Mouse (Mus musculus) heart, embryonic 14.5 days (tissue): ENCODE data around the gene Rapgefl1. TPM values are rescaled to one million over a fixed set of nuclear protein-coding genes. Genes with fewer than 3 reads are reported as not detected.
A peak's percentile ranks its signal among the peaks of the same experiment; 100 is the strongest.

ENCODE experiments used
- ATAC-seq: fragments of 200-750 bp; cut with Nextera tagmentation; 2 replicates; pipeline ENCODE4 v1.8.0; 2017; ENCODE audit warnings: low read depth, moderate TSS enrichment; ENCODE audit not compliant: insufficient number of reproducible peaks, insufficient read depth, low FRiP score
- H3K27ac ChIP-seq, 2 experiments: fragments of 200-500 bp in 1 of 2; fragments of 300-500 bp in 1 of 2; sonication (generic) in 1 of 2; replicated peaks in 1 of 2; 2 replicates each; pipeline ENCODE4 v1.5.1; 2012 to 2014; ENCODE audit warnings: low read depth in 2 of 2, low read length in 2 of 2, control low read depth in 1 of 2, mild to moderate bottlenecking in 1 of 2, mixed read lengths in 1 of 2; ENCODE audit not compliant: control insufficient read depth in 1 of 2, insufficient read depth in 1 of 2
- H3K27me3 ChIP-seq: fragments of 300-500 bp; sonication (generic); 2 replicates; pipeline ENCODE4 v1.6.1; 2014; ENCODE audit warnings: mild to moderate bottlenecking, low read length, control low read depth; ENCODE audit not compliant: control insufficient read depth, insufficient read depth
- H3K36me3 ChIP-seq: fragments of 300-500 bp; sonication (generic); 2 replicates; pipeline ENCODE4 v1.6.1; 2014; ENCODE audit warnings: mild to moderate bottlenecking, control low read depth, low read length, mixed read lengths; ENCODE audit not compliant: control insufficient read depth, insufficient read depth
- H3K4me1 ChIP-seq, 2 experiments: fragments of 200-500 bp in 1 of 2; fragments of 300-500 bp in 1 of 2; sonication (generic) in 1 of 2; 2 replicates each; pipeline ENCODE4 v1.6.1; 2012 to 2014; ENCODE audit warnings: low read length in 2 of 2, control low read depth in 1 of 2, mixed read lengths in 1 of 2; ENCODE audit not compliant: control insufficient read depth in 2 of 2, insufficient read depth in 2 of 2
- H3K4me2 ChIP-seq: fragments of 300-500 bp; sonication (generic); 2 replicates; pipeline ENCODE4 v1.6.1; 2014; ENCODE audit warnings: mild to moderate bottlenecking, low read length
- H3K4me3 ChIP-seq, 2 experiments: fragments of 200-500 bp in 1 of 2; fragments of 300-500 bp in 1 of 2; sonication (generic) in 1 of 2; 2 replicates each; pipeline ENCODE4 v1.5.1; 2012 to 2014; ENCODE audit warnings: low read length in 2 of 2, mild to moderate bottlenecking in 2 of 2, control low read depth in 1 of 2, low read depth in 1 of 2, moderate library complexity in 1 of 2; ENCODE audit not compliant: control insufficient read depth in 1 of 2, insufficient read depth in 1 of 2
- H3K9ac ChIP-seq: fragments of 300-500 bp; sonication (generic); 2 replicates; pipeline ENCODE4 v1.6.1; 2014; ENCODE audit warnings: mild to moderate bottlenecking, low read length
- H3K9me3 ChIP-seq: fragments of 300-500 bp; sonication (generic); 2 replicates; pipeline ENCODE4 v1.6.1; 2016; ENCODE audit warnings: low read length, control low read depth; ENCODE audit not compliant: control insufficient read depth
- WGBS: fragments of 180-500 bp; shearing (Covaris S2); extraction: QIAGEN DNeasy Blood & Tissue Kit; methylation state at CpG from one replicate; pipeline ENCODE4 v1.1.7; 2014; 5-methylcytosine and 5-hydroxymethylcytosine counted together
- polyA plus RNA-seq: library from polyadenylated mRNA; unstranded; fragments of >200 nt; fragmentation: Nextera tagmentation; extraction: Ambion mirVana; gene quantifications from 2 replicates; pipeline ENCODE4 v1.2.1, GENCODE M21; 2014

The Rapgefl1 gene
- polyA plus RNA-seq, 1 experiment from 2014 or later: 0.95 TPM

DNA sequence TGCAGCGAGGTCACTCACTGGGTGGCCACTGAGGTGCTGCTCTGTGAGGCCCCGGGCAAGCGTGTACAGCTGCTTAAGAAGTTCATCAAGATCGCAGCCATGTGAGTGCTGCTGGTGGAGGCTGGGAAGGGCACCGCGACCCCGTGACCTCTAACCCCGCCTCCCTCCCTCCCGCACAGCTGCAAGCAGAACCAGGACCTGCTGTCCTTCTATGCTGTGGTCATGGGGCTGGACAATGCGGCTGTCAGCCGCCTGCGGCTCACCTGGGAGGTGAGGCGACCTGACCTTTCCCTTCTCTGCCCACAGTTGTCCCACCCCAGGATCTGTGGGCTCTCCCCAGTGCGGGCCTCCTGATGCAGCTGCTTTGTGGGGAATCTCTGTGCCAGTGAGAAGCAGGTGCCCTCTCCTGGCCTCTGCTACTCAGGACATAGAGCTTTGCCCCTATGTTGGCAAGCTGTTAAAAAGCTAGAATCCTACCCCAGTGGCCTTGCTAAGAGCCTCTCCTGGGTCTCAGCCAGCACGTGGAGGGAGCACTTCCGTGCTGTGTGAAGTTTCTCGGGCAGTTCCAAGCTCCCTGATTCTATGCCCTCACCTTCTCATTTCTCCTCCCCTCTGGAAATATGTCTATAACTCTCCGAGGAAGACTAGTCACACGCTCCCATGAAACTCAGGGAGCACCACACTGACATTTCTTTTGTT, 12.8 kb downstream of the Rapgefl1 start:
- Histone ChIP-seq H3K27ac (no peak overlapping the region), H3K4me3 (no peak overlapping the region), H3K9ac (peak overlapping the region; percentile 44; the same call in 1 of the 2 replicates), H3K4me1 (peaks cover 4 to 15% of the 10 kb centered on the region in 2 experiments), H3K27me3 (no peaks in the 10 kb centered on the region), H3K4me2 (peak overlapping the region; percentile 39), H3K9me3 (no peaks in the 10 kb centered on the region), H3K36me3 (no peaks in the 10 kb centered on the region)
- no peak for ATAC-seq
- WGBS: 18% methylated on average over 19 of the region's 19 CpGs

DNA sequence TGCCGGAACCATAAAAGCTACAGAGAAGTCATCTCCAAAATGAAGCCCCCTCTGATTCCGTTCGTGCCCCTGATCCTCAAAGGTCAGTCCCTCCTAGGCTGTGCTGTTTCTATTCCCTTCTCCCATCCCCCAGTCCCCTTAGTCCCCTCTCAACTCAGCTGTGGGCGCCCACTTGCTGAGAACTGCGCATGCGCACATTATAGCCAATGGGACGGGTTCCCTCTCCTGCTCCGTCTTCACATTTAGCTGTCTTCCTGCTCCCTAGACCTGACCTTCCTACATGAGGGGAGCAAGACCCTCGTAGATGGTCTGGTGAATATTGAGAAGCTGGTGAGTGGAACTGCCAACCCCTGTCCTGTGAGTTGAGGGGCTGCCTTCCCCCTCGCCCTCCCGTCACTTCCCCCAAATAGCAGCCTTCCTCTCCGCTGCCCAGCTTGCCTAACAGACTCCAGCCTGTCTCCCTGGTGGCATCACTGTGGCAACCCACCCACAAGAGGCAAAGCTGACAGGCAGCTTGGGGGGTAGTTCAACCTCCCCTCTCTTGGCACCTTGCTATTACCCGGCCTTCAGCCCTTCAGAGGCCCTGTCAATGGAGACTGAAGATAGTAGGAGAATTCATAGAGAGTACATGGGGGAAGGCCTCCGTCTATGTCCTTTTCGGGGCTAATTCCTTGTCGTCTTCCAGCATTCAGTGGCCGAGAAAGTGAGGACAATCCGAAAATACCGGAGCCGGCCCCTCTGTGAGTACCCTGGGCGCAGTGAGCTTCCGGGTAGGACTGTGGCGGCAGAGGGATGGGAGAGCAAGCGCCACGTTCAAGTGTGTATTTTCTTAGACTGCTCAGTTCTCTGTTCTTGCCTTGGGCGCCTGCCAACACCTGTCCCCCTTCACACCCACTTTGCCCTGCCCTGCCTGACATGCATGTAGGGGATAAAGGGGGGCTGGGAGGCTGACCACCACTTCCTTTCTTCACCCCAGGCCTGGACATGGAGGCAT, 13.8 kb downstream of the Rapgefl1 start:
- H3K9me3 ChIP-seq: no peaks in the 10 kb centered on the region
- no peaks in the 10 kb centered on the region for H3K36me3 ChIP-seq
- H3K4me2 ChIP-seq: 0 out of 2 replicates have a peak overlapping the region, but pooled peaks have one; percentile 39
- H3K9ac ChIP-seq: peak overlapping the region; percentile 25; the same call in 1 of the 2 replicates
- WGBS: 67% methylated on average over 26 of the region's 26 CpGs
- no peak overlapping the region for H3K27ac ChIP-seq
- ATAC-seq: no peak
- H3K27me3 ChIP-seq: no peaks in the 10 kb centered on the region
- H3K4me3 ChIP-seq: no peak overlapping the region
- peaks cover 4 to 15% of the 10 kb centered on the region in 2 experiments for H3K4me1 ChIP-seq

- Histone ChIP-seq H3K4me2 (no peak overlapping the region), H3K27ac (no peak overlapping the region), H3K4me3 (no peak overlapping the region), H3K4me1 (peaks cover 3 to 16% of the 10 kb centered on the region in 2 experiments), H3K9ac (no peak overlapping the region), H3K27me3 (no peaks in the 10 kb centered on the region), H3K9me3 (no peaks in the 10 kb centered on the region), H3K36me3 (no peaks in the 10 kb centered on the region)
- WGBS: 90% methylated on average over 8 of the region's 8 CpGs
- no peak for ATAC-seq
These were observed 17.5 kb downstream of the Rapgefl1 start for GRCm38 (mm10) chr11:98854116-98854515.

GRCm38 (mm10) chr11:98854659-98855058, 18.1 kb downstream of the Rapgefl1 start:
- no peaks in the 10 kb centered on the region for H3K9me3 ChIP-seq
- ATAC-seq: no peak
- H3K9ac ChIP-seq: no peak overlapping the region
- no peaks in the 10 kb centered on the region for H3K27me3 ChIP-seq
- H3K36me3 ChIP-seq: no peaks in the 10 kb centered on the region
- H3K4me1 ChIP-seq: peaks cover 0 to 10% of the 10 kb centered on the region in 2 experiments; a peak in 1 of 4 replicates
- no peak overlapping the region for H3K27ac ChIP-seq
- 88% methylated on average over 2 of the region's 2 CpGs for WGBS
- H3K4me3 ChIP-seq: no peak overlapping the region
- no peak overlapping the region for H3K4me2 ChIP-seq

DNA sequence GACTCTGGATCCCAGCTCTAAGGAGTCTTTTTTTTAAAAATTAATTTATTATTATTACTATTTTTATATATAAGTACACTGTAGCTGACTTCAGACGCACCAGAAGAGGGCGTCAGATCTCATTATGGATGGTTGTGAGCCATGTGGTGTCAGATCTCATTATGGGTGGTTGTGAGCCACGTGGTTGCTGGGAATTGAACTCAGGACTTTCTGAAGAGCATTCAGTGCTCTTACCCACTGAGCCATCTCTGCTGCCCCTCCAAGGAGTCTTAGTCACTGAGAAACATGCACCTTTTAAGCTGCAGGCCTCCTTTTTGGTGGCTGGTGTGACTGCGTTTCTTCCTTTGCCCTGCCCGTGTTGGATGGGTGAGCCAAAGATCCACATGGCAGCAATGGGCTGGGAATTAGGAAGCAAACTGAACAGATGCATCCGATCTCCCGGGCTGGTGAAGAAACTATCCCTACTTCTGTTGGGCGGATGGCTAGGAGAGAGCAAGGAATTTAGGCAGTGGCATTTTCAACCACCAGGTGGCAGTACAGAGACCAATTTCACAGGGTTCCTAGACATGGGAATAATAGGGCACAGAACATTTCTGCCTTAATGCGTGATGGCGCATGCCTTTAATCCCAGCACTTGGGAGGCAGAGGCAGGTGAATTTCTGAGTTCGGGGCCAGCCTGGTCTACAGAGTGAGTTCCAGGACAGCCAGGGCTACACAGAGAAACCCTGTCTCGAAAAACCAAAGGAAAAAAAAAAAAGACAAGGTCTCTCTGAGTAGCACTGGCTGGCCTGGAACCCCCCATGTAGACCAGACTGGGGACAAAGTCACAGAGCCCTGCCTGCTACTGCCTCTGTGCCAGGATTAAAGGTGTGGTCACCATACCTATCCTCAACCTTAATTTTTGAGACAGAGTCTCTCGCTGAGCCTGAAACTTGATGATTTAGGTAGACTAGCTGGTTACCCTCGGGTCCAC, 22.5 kb downstream of the Rapgefl1 start:
- H3K27ac ChIP-seq: no peak overlapping the region

GRCm38 (mm10) chr11:98863028-98863750, 26.6 kb downstream of the Rapgefl1 start, which contains the start of gene Wipf2:
Wipf2 (plus strand) TSS chr11:98863638.
- Histone ChIP-seq H3K4me2 (peak within 1 kb of the TSS; percentile 84), H3K36me3 (peaks cover 23% of the 10 kb centered on the region), H3K9me3 (no peaks in the 10 kb centered on the region), H3K27me3 (no peaks in the 10 kb centered on the region), H3K27ac (peak within 1 kb of the TSS; percentile 86 to 91), H3K9ac (peak within 1 kb of the TSS; percentile 86), H3K4me1 (peaks cover 2 to 9% of the 10 kb centered on the region in 2 experiments; a peak in 3 of 4 replicates), H3K4me3 (peak within 1 kb of the TSS; percentile 72 to 94)
- peak; percentile 89 for ATAC-seq
- WGBS: 7% methylated on average over 37 of the region's 41 CpGs

More for the DNA sequence above, 22.5 kb downstream of the Rapgefl1 start:
- H3K27me3 ChIP-seq: no peaks in the 10 kb centered on the region
- H3K9ac ChIP-seq: no peak overlapping the region
- H3K4me3 ChIP-seq: no peak overlapping the region
- 37% methylated on average over 14 of the region's 14 CpGs for WGBS
- 0 out of 4 replicates have a peak, but pooled peaks cover 0 to 3% of the 10 kb centered on the region in 2 experiments for H3K4me1 ChIP-seq
- 0 out of 2 replicates have a peak, but pooled peaks have one; percentile 33 for ATAC-seq
- no peaks in the 10 kb centered on the region for H3K9me3 ChIP-seq
- H3K4me2 ChIP-seq: no peak overlapping the region
- H3K36me3 ChIP-seq: no peaks in the 10 kb centered on the region
